Mouse (Mus musculus) G1E (cell line): ENCODE measurements around the gene Tcf3.

Experiments used
- CTCF ChIP-seq: IDR thresholded peaks from 2 replicates; pipeline ENCODE4 v1.5.1; 2012; ENCODE audit warnings: low read depth, low read length, inconsistent platforms, mixed read lengths
- GATA1 ChIP-seq: IDR thresholded peaks from 2 replicates; pipeline ENCODE4 v1.6.1; 2012; ENCODE audit warnings: borderline replicate concordance, low read length, inconsistent platforms, mixed read lengths
- POLR2AphosphoS5 ChIP-seq: IDR thresholded peaks from 2 replicates; pipeline ENCODE4 v1.6.1; 2012; ENCODE audit warnings: low read depth, low read length, inconsistent platforms; ENCODE audit not compliant: insufficient replicate concordance

DNA sequence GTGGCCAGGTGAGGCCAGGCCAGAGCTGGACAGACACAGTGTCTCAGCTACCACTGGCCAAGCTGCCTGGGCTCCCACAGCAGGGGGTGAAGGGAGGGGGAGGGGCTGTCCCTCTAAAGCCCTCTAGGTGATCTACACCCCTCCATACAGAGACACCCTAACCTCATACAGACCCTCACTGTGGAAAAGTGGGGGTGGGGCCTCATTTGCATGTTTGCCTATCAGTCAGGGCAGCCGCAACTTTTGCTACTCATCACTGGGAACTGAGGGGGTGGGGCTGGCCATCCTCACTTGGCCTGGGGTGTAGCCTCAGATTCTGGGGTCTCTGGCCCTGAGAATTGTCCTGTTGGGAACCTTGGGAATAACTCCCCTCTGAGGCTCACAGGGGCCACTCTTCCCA lies 11.6 kb upstream of the Tcf3 start:
- TF ChIP-seq CTCF (no peak), GATA1 (no peak), POLR2AphosphoS5 (no peak)
